Mouse (Mus musculus) adrenal gland, postnatal 36 days (tissue): ENCODE measurements around the gene Rln3. TPM values are rescaled to one million over a fixed set of nuclear protein-coding genes. Genes with fewer than 3 reads are reported as not detected.
"Not testable (repeated sequence)": the region's sequence is repeated elsewhere in the genome, so short reads cannot be mapped to it uniquely, and the experiment has no call there.

Source experiments
- DNase-seq, 2 experiments: peaks; one replicate each; pipeline ENCODE4 v3.0.0; 2021; ENCODE audit warnings: mixed read lengths in 1 of 2
- total RNA-seq, 2 experiments: library from RNA; stranded (reverse); gene quantifications; 2 replicates each; pipeline ENCODE4 v1.2.3; 2021

The Rln3 gene
- total RNA-seq, 2 experiments from 2014 or later = not detected

DNA sequence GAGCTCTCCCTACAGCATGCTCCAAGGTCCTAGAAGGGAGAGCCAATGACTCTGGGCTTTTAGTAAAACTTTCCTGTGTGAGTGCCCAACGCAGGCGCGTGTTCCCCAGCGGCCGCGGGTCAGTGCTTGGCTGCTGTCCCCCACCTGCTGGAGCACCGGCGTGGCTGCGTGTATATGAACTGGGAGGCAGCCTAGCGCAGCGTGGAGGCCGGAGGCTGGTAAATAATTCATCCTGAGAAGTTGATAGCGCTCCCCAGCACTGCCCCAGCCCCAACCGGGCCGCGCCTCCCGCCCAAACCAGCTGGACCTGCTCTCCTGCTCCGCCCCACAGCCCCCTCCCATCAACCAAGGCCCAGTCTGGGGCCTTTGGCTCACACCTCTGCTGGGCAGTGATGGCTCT is 23.7 kb downstream of the Rln3 start, which contains the start of gene Palm3:
Gene Palm3 (plus strand): TSS at position 376 of the 400 bp plus-strand sequence.
- DNase-seq = no peak

DNA sequence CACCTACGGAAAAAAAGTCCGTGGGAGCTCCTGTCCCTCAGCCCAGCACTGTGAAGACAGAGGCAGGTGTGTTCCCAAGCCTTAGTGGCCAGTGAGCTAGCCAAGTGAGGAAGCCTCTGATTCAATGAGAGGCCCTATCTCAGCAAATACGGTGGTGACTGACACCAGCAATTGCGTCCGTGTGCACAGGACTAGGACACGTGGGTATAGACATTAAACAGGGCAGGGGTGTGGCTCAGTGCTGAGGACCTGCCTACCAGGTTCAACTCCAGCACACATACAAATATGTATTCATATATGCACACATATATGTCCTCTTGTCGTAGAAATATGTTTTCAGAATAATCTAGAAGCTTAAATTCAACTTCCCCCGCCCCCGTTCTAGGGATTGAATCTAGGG is 25.1 kb downstream of the Rln3 start:
- no peak for DNase-seq

DNA sequence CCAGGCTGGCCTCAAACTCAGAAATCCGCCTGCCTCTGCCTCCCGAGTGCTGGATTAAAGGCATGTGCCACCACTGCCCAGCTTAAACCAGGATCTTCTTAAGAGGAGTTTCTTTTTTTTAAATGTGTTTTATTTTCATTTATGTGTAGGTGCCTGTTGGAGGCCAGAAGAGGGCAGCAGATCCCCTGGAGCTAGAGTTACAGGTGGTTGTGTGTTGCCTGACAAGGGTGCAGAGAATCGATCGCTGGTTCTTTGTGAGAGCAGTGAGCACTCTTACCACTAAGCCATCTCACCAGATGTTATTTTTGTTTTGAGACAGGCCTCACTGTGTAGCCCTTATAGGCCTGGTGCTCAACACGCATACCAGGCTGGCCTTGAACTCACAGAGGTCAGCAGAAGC is 29.0 kb downstream of the Rln3 start:
- no peak for DNase-seq

- DNase-seq = no peak
Measured at GRCm38 (mm10) chr8:84012499-84013165, 32.2 kb downstream of the Rln3 start.

DNA sequence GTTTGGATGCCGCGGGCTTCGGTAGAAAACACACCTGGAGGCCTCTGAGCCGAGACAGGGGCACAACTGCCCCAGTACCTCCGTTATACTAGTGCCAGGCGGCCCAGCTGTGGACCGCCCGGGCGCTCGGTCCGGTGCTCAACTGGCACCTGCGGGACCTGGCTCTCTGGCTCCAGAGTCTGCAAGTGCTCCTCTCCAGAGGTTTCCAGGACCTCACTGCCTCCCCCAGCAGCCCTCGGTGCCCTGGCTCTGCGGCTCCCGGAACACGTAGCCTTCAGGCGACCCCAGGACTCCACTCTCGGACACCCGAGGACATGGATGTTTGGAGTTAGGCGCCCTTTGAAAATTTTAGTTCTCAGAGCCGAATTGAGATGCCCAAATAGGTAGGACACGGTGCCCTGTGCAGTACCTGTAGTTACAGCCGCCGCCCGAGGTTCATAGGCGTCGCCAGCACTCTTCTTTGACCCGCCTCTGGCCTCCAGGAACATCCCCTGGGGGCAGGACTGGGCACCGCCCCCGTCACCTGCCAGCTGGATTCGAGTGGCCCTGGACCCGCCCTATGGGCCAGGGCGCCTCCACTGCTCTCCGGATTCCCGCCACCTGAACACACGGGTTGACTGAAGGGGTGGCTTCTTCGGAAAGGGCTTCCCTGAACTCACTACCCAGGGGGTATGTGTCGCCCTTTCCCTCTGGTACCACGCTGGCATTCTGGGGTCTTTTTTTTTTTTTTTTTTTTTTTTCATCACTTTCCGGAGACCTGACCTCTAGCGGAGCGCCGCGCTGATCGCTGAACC is 32.9 kb downstream of the Rln3 start, which contains the start of gene 2210011C24Rik:
Gene 2210011C24Rik (minus strand): TSS at position 467 of the 794 bp plus-strand sequence.
- peak in 1 of 2 experiments; percentile 31 for DNase-seq

DNA sequence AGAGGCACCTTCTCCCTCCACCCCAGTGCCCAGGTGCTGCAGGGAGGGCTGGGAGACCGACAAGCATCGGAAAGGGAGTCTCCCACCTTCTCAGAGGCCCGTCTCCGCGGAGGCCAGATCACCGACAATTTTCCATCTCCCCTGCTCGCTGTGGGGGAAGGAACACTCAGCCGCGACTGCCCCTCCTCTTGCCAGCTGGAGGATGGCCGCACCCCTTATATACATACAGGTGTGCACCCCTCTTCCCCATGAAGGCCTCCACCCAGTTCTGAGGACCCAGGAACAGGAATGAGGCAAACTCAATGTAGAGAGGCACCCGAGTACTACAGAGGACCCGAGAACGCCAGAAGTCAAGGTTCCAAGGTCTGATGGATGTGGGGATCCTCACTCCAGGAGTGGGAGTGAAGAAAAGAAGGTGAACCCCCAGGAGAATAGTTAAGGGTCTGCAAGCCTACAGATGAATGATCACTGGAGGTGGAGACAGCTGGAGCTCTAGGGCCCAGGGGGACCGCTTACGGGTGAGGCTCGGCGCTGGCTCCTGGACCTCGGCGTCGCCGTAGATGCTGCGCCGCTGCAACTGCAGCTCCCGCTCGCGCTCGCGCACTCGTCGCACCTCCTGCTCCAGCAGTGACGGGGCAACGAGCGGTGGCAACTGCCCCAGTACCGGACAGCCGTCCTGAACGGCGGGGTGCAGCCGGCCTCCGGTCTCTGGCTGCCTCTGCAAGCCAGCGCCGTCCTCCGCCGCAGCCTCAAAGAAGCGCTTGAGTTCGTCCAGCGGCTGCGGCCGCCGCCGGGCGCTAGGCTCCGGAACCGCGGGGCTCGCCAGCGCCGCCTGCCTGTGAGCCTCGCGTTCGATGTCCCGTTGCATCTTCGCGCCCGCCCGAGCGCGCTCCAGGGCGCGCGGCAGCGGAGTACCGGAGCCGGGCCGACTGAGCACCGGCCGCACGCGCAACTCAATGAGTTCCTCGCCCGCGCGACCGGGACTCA is 33.9 kb downstream of the Rln3 start:
- DNase-seq = peak; percentile 85 to 92

DNA sequence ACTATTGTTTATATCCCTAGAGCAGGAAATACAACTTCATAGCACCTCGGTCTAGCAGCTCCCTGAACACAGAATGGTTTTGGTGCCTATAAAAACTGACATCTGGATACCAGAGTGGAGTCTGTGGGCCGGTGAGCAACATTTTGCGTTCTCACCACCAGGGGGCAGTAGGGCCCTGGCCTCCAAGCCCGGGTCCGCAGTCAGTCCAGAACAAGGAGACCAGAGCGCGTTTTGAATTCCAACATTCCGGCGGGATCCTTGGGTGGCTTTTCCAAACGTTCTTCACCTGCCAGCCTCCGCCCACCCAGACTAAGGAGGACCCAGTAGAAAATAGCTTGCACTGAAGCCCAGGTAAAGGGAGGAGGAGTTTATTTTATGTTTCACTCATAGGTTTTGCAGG is 34.9 kb downstream of the Rln3 start:
- DNase-seq = peak; percentile 91 to 93

DNA sequence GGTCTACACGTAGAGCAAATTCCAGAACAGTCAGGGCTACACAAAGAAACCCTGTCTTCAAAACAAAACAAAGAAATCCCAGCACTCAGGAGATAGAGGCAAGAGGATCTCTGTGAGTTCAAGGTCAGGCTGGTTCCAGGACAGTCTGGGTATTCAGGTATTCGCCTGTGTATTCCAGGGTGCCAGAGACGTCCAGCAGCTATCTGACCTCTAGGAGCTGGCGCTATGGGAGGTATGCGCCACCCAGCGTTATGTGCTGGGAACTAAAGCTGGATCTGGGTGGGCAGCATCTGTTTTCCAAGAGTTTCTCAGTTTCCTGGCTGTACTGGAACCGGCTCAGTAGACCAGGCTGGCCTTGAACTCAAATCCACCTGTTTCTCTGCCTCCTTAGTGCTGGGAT is 36.4 kb downstream of the Rln3 start:
- peak in 1 of 2 experiments; percentile 21 for DNase-seq

GRCm38 (mm10) chr8:84005502-84005901 is 39.3 kb downstream of the Rln3 start:
- not testable (repeated sequence) for DNase-seq

- peak; percentile 97 to 98 for DNase-seq
Measured at GRCm38 (mm10) chr8:84004533-84005201, 40.1 kb downstream of the Rln3 start.

GRCm38 (mm10) chr8:84003612-84004246 is 41.1 kb downstream of the Rln3 start:
- no peak for DNase-seq

DNA sequence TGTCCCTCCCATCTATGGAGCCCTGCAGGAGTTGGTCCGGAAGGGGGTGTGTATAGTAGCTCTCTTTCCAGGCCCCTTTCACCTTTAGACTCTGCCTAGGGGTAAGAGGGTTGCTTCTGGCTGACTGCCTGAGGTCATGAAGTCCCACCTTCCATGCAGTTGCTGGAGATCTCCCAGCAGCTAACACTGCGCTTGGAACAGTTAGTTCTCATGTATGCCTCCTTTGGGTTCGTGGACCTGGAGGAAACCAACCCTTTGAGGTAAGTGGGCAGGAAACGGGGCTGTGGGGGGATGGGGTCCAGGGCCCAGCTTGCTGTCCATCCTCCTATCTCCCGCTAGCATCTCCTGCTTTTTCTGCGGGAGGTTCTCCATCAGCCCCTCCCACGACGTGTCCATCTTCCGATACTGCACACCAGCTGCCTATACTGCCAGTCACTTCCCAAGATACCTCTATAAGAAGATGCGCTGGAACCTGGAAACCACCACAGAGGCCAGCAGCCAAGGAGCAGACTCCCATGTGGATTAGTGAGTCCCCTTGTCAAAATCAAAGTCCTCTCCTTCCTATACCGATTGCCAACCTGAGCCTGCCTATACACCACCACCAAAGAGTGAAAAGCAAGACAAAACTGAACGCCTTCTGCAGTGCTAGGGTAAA is 41.7 kb downstream of the Rln3 start:
- DNase-seq = no peak

DNA sequence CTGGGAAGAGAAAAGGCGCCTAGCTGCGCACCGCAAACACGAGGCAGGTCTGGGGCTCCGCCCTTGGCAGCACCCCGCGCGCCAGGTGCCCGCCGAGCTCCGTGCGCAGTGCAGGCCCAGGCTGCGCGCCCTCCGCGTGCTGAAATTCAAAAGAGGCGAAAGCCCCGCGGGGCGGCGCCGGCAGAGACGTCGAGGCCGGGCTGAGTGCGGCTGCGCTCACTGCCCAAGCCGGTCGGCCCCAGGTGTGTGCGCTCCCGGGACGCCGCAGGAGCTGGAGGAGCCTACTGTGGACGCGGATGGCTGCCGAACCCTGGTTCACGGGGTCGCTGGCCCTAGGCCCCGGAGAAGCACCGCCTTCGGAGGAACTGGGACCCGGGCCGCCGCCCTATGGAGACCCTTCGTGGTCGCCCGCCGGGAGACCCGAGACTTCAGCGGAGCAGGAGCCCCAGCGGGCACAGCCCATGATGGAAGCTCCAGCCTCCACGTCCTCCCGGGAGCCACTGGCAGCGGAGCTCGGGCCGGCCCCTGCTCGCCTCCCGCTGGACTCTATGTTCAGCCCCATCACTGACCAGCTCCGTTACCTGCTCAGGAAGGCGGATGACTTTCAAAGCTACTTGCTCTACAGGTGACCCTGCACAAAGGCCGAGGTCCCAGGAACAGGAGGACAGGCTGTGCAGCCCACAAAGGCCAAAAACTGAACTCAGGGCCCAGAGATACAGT is 43.4 kb downstream of the Rln3 start, which contains the start of gene 1700067K01Rik:
Gene 1700067K01Rik (plus strand): TSS at position 222 of the 720 bp plus-strand sequence.
- DNase-seq = no peak

GRCm38 (mm10) chr8:83999825-84000224 is 45.0 kb downstream of the Rln3 start:
- DNase-seq = no peak

DNA sequence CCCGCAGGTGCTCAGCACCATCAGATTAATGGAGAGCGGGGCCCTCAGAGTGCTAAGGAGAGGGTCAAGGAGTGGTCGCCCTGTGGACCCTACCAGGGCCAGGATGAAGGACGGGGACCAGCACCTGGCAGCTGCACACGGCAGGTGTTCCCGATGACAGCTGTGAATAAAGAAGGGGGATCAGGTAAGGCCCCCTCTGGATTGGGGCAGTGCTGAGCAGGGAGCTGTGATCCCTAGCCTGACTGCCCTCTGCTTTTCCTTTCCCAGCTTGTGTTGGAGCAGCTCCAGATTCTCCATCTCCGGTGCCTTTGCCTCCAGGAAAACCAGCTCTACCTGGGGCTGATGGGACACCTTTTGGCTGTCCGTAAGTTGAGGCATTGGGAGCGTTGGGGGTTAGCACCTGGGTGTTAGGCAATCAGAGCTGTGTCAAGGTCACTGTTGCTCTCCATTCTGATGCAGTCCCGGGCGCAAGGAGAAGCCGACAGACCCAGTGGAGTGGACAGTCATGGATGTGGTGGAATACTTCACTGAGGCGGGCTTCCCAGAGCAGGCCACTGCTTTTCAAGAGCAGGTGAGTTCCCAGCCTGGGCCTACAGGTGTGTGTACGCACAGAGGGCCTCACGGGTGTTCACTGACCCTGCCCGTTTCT is 45.6 kb downstream of the Rln3 start:
- no peak for DNase-seq

- peak; percentile 55 to 73 for DNase-seq
Measured at GRCm38 (mm10) chr8:83998231-83999056, 46.4 kb downstream of the Rln3 start.

- DNase-seq = peak; percentile 61 to 74
Measured at GRCm38 (mm10) chr8:83997511-83998141, 47.2 kb downstream of the Rln3 start, which contains the start of gene Samd1. Gene Samd1, plus strand, starts transcription at chr8:83997672.
